Mouse (Mus musculus) heart, adult 2 months (tissue): ENCODE measurements around the gene Naa15.

ENCODE experiments used
- CTCF ChIP-seq: fragments of 200-600 bp; IDR thresholded peaks from 2 replicates; pipeline ENCODE4 v1.8.1; 2022; ENCODE audit warnings: antibody characterized with exemption, mild to moderate bottlenecking, moderate library complexity
- EP300 ChIP-seq: fragments of 200-500 bp; IDR thresholded peaks from 2 replicates; pipeline ENCODE4 v1.6.1; 2011; ENCODE audit warnings: low read depth, low read length, control low read depth; ENCODE audit not compliant: insufficient read depth
- POLR2A ChIP-seq: fragments of 200-500 bp; IDR thresholded peaks from 2 replicates; pipeline ENCODE4 v1.6.1; 2011; ENCODE audit warnings: mild to moderate bottlenecking, low read depth, low read length, control low read depth; ENCODE audit not compliant: insufficient read depth

- TF ChIP-seq CTCF, result no peak
- no peak for TF ChIP-seq POLR2A
- TF ChIP-seq EP300, result no peak
These were observed 23.4 kb upstream of the Naa15 start for GRCm38 (mm10) chr3:51391591-51391990.
